Mouse (Mus musculus) embryonic facial prominence, embryonic 15.5 days (tissue): ENCODE results near the gene Mbtps2. TPM values are rescaled to one million over a fixed set of nuclear protein-coding genes. Genes with fewer than 3 reads are reported as not detected.

Experiments
- polyA plus RNA-seq: library from polyadenylated mRNA; unstranded; fragments of >200 nt; fragmentation: Nextera tagmentation; extraction: Ambion mirVana; gene quantifications from 2 replicates; pipeline ENCODE4 v1.2.1, GENCODE M21; 2015

Mbtps2 gene
- polyA plus RNA-seq, 1 experiment from 2014 or later, result 18.4 TPM

Other genes starting within 250 kb of the Mbtps2 start
- gene Phex, start 183.4 kb downstream of the Mbtps2 start, polyA plus RNA-seq, result 3.0 and 4.1 TPM in 2 replicates
- gene Sms, start 106.4 kb downstream of the Mbtps2 start, polyA plus RNA-seq, result 46.2 and 46.7 TPM in 2 replicates
- gene Yy2, start 29.7 kb downstream of the Mbtps2 start, polyA plus RNA-seq, result 2.5 and 3.7 TPM in 2 replicates
- 33.5 and 51.8 TPM in 2 replicates for gene Smpx, start 100.2 kb upstream of the Mbtps2 start, polyA plus RNA-seq
- 0.64 and 0.93 TPM in 2 replicates for gene Klhl34, start 219.7 kb upstream of the Mbtps2 start, polyA plus RNA-seq